Comparison of ENCODE assay signal across 9 mouse cellular contexts in the genomic region with DNA sequence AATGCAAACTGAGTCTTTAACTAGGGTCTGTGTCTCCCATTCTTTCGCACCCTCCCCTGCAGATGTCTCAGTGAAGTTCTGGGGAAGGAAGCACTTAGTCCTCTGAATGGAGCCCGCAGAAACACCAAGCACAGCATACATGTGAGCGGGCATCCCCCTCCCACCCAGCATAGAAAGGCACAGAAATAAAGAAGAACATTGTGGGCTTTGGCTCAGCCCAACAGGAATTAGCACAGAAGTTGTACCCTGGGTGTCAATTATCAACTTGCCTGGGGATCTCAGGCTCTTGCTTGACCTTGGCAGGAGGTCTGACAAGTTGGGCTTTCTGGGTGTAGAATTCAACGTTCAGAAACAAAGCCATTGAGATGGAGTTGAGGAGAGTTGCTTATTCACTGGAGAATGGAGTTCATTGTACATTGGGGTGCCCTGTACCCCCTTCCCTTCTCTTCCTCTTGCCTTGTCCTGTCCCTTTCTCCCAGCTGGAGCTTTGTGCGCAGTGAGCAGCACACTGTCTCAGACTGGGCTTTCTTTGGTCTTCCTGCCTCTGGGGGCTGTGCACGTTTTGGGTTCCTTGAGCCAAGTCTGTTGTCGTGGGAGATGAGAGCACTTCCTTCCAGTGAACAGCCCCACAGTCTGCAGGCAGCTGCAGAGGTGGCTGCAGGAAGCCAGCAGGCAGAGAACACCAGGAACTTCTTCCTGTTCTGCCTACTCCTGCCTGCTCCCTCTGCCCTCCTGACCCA.
DNase-seq lines count a peak whose midpoint lies in the region; ATAC-seq and TF ChIP-seq lines count a peak whose summit lies in the region.
"Had no signal": no experiment of that assay in that cellular context is flagged by ENCODE, and none has a peak within 500 bp of the region (broad histone marks: within the 10 kb centered on the region; RNA-seq: fewer than 3 reads in every experiment).

No protein-coding gene starts in this region.

- H3K4me2 ChIP-seq in hindbrain, embryonic 11.5 days (replicated peaks; ENCODE audit: low read depth, low read length): no peak overlapping the region
- H3K4me2 ChIP-seq in forebrain, embryonic 12.5 days: no peak overlapping the region
- no peak overlapping the region for H3K4me2 ChIP-seq in midbrain, embryonic 15.5 days

- TF ChIP-seq POLR2A in cerebellum, adult 2 months (IDR thresholded peaks at IDR 0.05; ENCODE audit: borderline replicate concordance, insufficient read depth, low read length): no peak

- 50% methylated on average over 7 of the region's 7 CpGs for WGBS in hindbrain, embryonic 10.5 days
- WGBS in hindbrain, embryonic 11.5 days: 56% methylated on average over 7 of the region's 7 CpGs
- WGBS in forebrain, embryonic 12.5 days: 38% methylated on average over 7 of the region's 7 CpGs
- 54% methylated on average over 7 of the region's 7 CpGs for WGBS in midbrain, embryonic 15.5 days
- 51% methylated on average over 7 of the region's 7 CpGs for WGBS in cerebellum, adult 2 months

- H3K9me3 ChIP-seq in hindbrain, embryonic 10.5 days: no peaks in the 10 kb centered on the region
- H3K9me3 ChIP-seq in hindbrain, embryonic 11.5 days (ENCODE audit: control insufficient read depth, low read length): no peaks in the 10 kb centered on the region
- no peaks in the 10 kb centered on the region for H3K9me3 ChIP-seq in forebrain, embryonic 12.5 days
- peaks cover 6% of the 10 kb centered on the region; the same call in 1 of the 2 replicates for H3K9me3 ChIP-seq in midbrain, embryonic 15.5 days

- no peaks in the 10 kb centered on the region for H3K36me3 ChIP-seq in hindbrain, embryonic 10.5 days
- no peaks in the 10 kb centered on the region for H3K36me3 ChIP-seq in hindbrain, embryonic 11.5 days (ENCODE audit: control insufficient read depth, insufficient read depth, low read length)
- 0 out of 2 replicates have a peak, but pooled peaks cover 4% of the 10 kb centered on the region for H3K36me3 ChIP-seq in forebrain, embryonic 12.5 days (replicated peaks)
- H3K36me3 ChIP-seq in midbrain, embryonic 15.5 days (replicated peaks): no peaks in the 10 kb centered on the region
- H3K36me3 ChIP-seq: G1E had no signal

- H3K4me1 ChIP-seq in hindbrain, embryonic 10.5 days (replicated peaks): peaks cover 13% of the 10 kb centered on the region
- no peaks in the 10 kb centered on the region for H3K4me1 ChIP-seq in hindbrain, embryonic 11.5 days (replicated peaks; ENCODE audit: control insufficient read depth, insufficient read depth, low read length)
- H3K4me1 ChIP-seq in forebrain, embryonic 12.5 days: peaks cover 13% of the 10 kb centered on the region; the same call in 1 of the 2 replicates
- H3K4me1 ChIP-seq in midbrain, embryonic 15.5 days: no peaks in the 10 kb centered on the region
- H3K4me1 ChIP-seq in cerebellum, adult 2 months (ENCODE audit: control insufficient read depth, insufficient read depth, low read length): no peaks in the 10 kb centered on the region

- H3K27me3 ChIP-seq in hindbrain, embryonic 10.5 days (ENCODE audit: insufficient read depth, poor library complexity, severe bottlenecking): no peaks in the 10 kb centered on the region
- no peaks in the 10 kb centered on the region for H3K27me3 ChIP-seq in hindbrain, embryonic 11.5 days (ENCODE audit: control insufficient read depth, insufficient read depth, low read length)
- no peaks in the 10 kb centered on the region for H3K27me3 ChIP-seq in forebrain, embryonic 12.5 days
- no peaks in the 10 kb centered on the region for H3K27me3 ChIP-seq in midbrain, embryonic 15.5 days (replicated peaks)
- no peaks in the 10 kb centered on the region for H3K27me3 ChIP-seq in cerebellum, adult 2 months (ENCODE audit: control insufficient read depth, insufficient read depth, low read length)

- no peak for TF ChIP-seq CTCF in cerebellum, adult 2 months (IDR thresholded peaks at IDR 0.05; ENCODE audit: borderline replicate concordance, insufficient read depth, low read depth, low read length)

- DNase-seq in hindbrain, embryonic 10.5 days (ENCODE audit: low spot score): peak; percentile 8
- DNase-seq in hindbrain, embryonic 11.5 days (ENCODE audit: low spot score): no peak
- DNase-seq in left cerebral cortex, adult 18-20 months (ENCODE audit: low spot score in 2 of 2): peak; percentile 36 to 63
- DNase-seq in urinary bladder, postnatal 25 days (ENCODE audit: low spot score): no peak
- DNase-seq in cerebellum, adult 2 months: no peak

- no peak overlapping the region for H3K9ac ChIP-seq in hindbrain, embryonic 11.5 days (ENCODE audit: low read depth, low read length)
- no peak overlapping the region for H3K9ac ChIP-seq in forebrain, embryonic 12.5 days
- H3K9ac ChIP-seq in midbrain, embryonic 15.5 days: no peak overlapping the region

- ATAC-seq in hindbrain, embryonic 11.5 days (ENCODE audit: low FRiP score): no peak
- peak; percentile 69; the same call in 1 of the 2 replicates for ATAC-seq in forebrain, embryonic 12.5 days (ENCODE audit: low FRiP score)
- ATAC-seq in hematopoietic stem cell, adult 5-6 weeks (replicated peaks in 1 of 2; ENCODE audit: insufficient read depth in 1 of 2, low FRiP score in 2 of 2, low TSS enrichment in 1 of 2, low read depth in 1 of 2, poor library complexity in 2 of 2, severe bottlenecking in 2 of 2): peak; percentile 61 to 63
- peak; percentile 88 for ATAC-seq in midbrain, embryonic 15.5 days (replicated peaks)

- H3K4me3 ChIP-seq in hindbrain, embryonic 10.5 days: no peak overlapping the region
- no peak overlapping the region for H3K4me3 ChIP-seq in hindbrain, embryonic 11.5 days (ENCODE audit: low read depth, low read length)
- H3K4me3 ChIP-seq in forebrain, embryonic 12.5 days (replicated peaks): no peak overlapping the region
- H3K4me3 ChIP-seq in midbrain, embryonic 15.5 days: no peak overlapping the region
- no peak overlapping the region for H3K4me3 ChIP-seq in cerebellum, adult 2 months (replicated peaks; ENCODE audit: insufficient read depth, low read depth, low read length)

- H3K27ac ChIP-seq in hindbrain, embryonic 10.5 days: peak overlapping the region; percentile 50; the same call in 1 of the 2 replicates
- no peak overlapping the region for H3K27ac ChIP-seq in hindbrain, embryonic 11.5 days (ENCODE audit: low read depth, low read length)
- peak overlapping the region; percentile 66 for H3K27ac ChIP-seq in forebrain, embryonic 12.5 days
- H3K27ac ChIP-seq in midbrain, embryonic 15.5 days: 0 out of 2 replicates have a peak overlapping the region, but pooled peaks have one; percentile 6
- no peak overlapping the region for H3K27ac ChIP-seq in cerebellum, adult 2 months (ENCODE audit: insufficient read depth, low read length)

Comparison
In these comparisons a context has a peak if more than half of its experiments do, and no peak if none do; other contexts are left out.
1. DNase-seq: peak in hindbrain, embryonic 10.5 days (single experiment) and left cerebral cortex, adult 18-20 months (2 of 2); none in hindbrain, embryonic 11.5 days (single experiment), urinary bladder, postnatal 25 days (single experiment) and cerebellum, adult 2 months (0 of 2).
2. H3K27ac ChIP-seq: peak in hindbrain, embryonic 10.5 days (single experiment), forebrain, embryonic 12.5 days (single experiment) and midbrain, embryonic 15.5 days (single experiment); none in hindbrain, embryonic 11.5 days (single experiment) and cerebellum, adult 2 months (single experiment).